Mouse (Mus musculus): Measurements from ENCODE around the gene Atxn2.
"Not testable (repeated sequence)": the region's sequence is repeated elsewhere in the genome, so short reads cannot be mapped to it uniquely, and the experiment has no call there.

Atxn2 gene

GRCm38 (mm10) chr5:121710851-121711173, 325 bp upstream of the Atxn2 start:
- DNase-seq (ENCODE audit: extremely low spot score, low spot score): no peak

DNA sequence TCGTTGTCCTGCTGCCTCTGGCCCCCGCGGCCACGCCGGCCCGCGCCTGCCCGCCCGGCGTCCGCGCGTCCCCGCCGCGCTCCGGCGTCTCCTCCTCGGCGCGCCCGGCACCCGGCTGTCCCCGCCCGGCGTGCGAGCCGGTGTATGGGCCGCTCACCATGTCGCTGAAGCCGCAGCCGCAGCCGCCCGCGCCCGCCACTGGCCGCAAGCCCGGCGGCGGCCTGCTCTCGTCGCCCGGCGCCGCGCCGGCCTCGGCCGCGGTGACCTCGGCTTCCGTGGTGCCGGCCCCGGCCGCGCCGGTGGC, 743 bp downstream of the Atxn2 start:
- no peak for DNase-seq (ENCODE audit: extremely low spot score, low spot score)

- peak; percentile 73 for DNase-seq (ENCODE audit: extremely low spot score, low spot score)
Observed at GRCm38 (mm10) chr5:121712232-121712933, 1.2 kb downstream of the Atxn2 start.

GRCm38 (mm10) chr5:121712934-121713538, 1.9 kb downstream of the Atxn2 start:
- peak; percentile 65 for DNase-seq (ENCODE audit: extremely low spot score, low spot score)

GRCm38 (mm10) chr5:121714331-121714730, 3.2 kb downstream of the Atxn2 start:
- no peak for DNase-seq (ENCODE audit: extremely low spot score, low spot score)

DNA sequence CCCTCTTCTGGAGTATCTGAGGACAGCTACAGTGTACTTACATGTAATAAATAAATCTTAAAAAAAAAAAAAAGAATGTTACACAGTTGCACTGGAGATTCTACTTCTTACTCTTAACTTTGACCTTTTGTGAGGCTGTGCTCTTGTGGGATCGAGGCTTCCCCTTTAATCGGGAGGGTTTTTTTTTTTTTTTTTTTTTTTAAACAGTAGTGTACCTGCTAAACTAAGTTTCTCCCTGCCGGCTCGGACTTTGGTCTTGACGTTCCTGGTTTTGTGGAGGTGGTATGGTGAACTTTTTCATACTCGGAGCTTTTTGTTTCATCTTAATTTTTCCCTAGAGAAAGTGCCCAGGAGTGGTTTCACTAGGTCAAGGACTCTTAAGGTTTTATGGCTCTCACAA, 3.8 kb downstream of the Atxn2 start:
- DNase-seq (ENCODE audit: extremely low spot score, low spot score): no peak

DNA sequence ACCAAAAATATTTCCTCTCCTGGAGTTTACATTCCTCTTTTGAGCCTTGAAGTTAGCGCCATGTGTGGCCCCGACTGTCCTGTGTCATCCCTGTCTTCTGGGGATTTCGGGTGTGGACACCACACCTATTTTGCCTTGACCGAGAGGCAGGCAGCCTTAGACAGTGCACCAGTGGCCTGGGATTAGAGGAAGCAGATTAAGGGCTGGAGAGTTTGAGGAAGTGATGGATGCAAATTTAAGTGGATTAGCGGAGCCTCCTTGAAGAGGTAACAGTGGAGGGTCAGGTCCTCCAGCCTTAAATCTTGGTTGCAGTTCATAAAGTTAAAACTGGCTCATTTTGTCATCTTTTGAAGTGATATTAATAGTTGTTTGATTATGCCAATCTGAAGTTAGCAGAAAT, 7.3 kb downstream of the Atxn2 start:
- no peak for DNase-seq (ENCODE audit: extremely low spot score, low spot score)

- no peak for DNase-seq (ENCODE audit: extremely low spot score, low spot score)
Observed at GRCm38 (mm10) chr5:121720888-121721585, 9.9 kb downstream of the Atxn2 start.

DNA sequence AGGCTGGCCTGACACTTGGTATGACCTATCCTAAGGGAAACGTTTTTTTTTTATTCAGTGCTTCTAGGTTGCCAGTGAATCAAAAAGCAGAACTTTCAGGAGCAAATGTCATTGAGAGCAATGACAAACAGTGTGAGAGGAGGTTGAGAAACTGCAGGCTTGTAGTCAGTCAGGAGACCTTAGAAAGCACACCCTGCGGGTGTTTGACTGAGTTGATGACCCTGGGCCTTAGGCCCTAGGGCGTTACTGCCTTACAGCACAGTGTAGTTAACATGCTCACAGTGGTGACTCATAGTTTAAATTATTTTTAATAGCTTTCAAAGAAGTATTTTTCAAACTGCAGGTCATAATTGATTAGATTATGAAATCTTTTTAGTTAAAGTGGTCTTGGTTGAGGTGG, 10.7 kb downstream of the Atxn2 start:
- no peak for DNase-seq (ENCODE audit: extremely low spot score, low spot score)

DNA sequence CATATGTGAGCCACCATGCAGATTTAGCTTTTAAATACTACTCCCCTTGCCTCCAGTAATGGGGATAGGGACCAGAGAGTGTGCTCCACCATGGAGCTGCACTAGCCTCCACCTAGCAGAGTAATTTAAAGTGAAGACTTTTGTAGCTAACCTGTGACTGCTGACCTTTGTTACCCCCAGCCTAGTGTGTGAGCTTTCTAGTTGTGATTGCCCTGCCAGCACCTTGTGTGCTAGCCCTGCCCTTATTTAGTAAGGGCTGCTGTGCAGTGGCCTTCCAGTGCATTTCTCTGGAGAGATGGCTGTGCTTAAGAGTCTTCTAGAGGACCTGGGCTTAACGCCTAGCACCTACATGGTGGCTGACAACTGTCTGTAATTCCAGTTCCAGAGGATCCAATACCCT, 13.5 kb downstream of the Atxn2 start:
- no peak for DNase-seq (ENCODE audit: extremely low spot score, low spot score)

- no peak for DNase-seq (ENCODE audit: extremely low spot score, low spot score)
Observed at GRCm38 (mm10) chr5:121730057-121730456, 18.9 kb downstream of the Atxn2 start.

DNA sequence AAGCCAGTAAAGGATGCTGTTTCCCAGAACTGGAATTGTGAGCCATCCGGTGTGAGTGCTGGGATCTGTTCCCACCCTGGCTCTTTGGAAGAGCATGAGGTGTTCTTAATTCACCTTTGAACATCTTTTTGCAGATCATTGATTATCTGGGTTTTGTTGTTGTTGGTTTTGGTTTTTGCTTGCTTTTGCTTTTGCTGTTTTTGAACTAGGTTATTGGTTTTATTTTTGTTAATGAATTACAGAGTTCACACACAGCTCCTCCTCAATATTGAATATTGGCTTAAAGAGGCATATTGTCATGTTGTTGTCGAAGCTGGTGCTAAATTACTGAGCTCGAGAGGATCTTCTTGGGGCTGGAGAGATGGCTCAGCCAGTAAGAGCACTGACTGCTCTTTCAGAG, 25.5 kb downstream of the Atxn2 start:
- DNase-seq (ENCODE audit: extremely low spot score, low spot score): no peak

DNA sequence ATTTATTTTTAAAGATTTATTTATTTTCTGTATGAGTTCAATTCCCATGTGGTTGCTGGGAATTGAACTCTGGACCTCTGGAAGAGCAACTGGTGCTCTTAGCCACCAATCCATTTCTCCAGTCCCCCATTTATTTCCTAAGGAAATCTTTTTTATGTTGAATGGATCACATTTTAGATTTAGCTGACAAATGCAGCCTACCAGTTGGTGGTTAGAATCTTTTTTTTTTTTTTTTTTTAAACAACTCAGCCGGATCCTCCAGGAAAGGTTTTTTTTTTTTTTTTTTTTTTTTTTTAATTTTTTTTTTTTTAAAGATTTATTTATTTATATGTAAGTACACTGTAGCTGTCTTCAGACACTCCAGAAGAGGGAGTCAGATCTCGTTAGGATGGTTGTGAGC, 27.0 kb downstream of the Atxn2 start:
- not testable (repeated sequence) for DNase-seq (ENCODE audit: extremely low spot score, low spot score)

GRCm38 (mm10) chr5:121738576-121739191, 27.5 kb downstream of the Atxn2 start:
- no peak for DNase-seq (ENCODE audit: extremely low spot score, low spot score)

- no peak for DNase-seq (ENCODE audit: extremely low spot score, low spot score)
Observed at GRCm38 (mm10) chr5:121740516-121740915, 29.4 kb downstream of the Atxn2 start.

GRCm38 (mm10) chr5:121742915-121743314, 31.8 kb downstream of the Atxn2 start:
- DNase-seq (ENCODE audit: extremely low spot score, low spot score): no peak

- not testable (repeated sequence) for DNase-seq (ENCODE audit: extremely low spot score, low spot score)
Observed at GRCm38 (mm10) chr5:121747884-121748594, 36.9 kb downstream of the Atxn2 start.

- DNase-seq (ENCODE audit: extremely low spot score, low spot score): no peak
Observed at GRCm38 (mm10) chr5:121749633-121750032, 38.5 kb downstream of the Atxn2 start.

DNA sequence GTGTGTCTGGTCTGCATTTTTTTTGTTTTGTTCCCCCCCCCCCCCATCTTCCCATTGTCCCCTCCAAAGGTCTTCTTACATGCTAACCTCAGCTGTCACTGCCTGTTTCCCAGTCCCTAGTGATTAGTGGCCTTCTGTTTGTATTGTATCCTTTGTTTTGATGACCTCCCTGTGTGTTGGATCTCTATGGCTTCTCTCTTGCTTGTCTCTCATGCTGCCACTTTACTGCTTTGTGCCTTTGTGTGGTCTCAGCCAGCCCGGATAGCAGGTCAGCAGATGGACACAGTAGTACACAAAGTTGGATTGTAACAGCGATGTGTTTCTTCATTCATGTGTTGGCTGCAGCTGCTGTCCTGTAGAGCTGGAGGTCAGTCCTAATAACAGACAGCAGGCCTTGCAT, 46.8 kb downstream of the Atxn2 start:
- DNase-seq (ENCODE audit: extremely low spot score, low spot score): peak; percentile 20

DNA sequence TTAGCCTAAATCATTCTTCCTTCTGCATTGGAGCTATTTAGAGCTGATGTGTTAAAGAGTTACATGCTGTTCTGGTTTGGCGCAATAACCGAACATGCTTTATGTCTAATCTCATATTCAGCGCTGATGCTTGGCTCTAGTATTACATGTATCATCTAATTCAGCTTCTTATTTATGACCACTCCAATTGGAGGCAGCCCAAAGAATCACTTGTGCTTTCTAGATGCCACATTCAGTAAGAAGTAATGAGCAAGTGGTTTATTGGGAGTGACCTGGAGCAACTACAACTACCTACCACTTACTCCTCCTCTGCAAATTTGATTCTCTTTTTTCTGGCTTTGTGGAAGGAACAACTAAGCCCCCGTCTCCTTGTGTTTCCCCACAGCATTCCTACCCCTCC, 47.2 kb downstream of the Atxn2 start:
- DNase-seq (ENCODE audit: extremely low spot score, low spot score): no peak

DNA sequence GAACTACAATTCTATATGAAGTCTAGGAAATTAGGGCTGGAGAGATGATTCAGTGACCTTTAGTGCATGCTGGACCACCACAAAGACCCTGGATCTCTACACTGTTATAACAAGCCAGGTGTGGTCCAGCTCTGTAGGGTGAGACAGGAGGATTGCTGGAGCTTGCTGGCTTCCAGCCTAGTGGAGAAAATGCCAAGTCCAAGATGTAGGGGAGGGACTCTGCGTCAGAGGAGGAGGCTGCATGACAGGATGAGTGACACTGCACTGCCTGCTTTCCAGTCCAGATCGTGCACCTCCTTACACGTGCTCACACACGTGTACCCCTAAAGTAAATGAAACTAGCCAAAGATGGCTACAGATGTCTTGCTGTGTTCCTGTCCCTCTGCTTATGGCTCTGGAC, 48.8 kb downstream of the Atxn2 start:
- no peak for DNase-seq (ENCODE audit: extremely low spot score, low spot score)

GRCm38 (mm10) chr5:121761459-121761858, 50.3 kb downstream of the Atxn2 start:
- no peak for DNase-seq (ENCODE audit: extremely low spot score, low spot score)

Measured in neural tube, embryonic 10.5 days (tissue).